ENCODE assay signal across 17 mouse cellular contexts in genomic region chr5:27155671-27156070, GRCm38 (mm10).
DNase-seq lines count a peak whose midpoint lies in the region; TF ChIP-seq lines count a peak whose summit lies in the region.
"Had no signal": no experiment of that assay in that cellular context is flagged by ENCODE, and none has a peak within 500 bp of the region (broad histone marks: within the 10 kb centered on the region; RNA-seq: fewer than 3 reads in every experiment).

No protein-coding gene starts in this region.

- no peak for TF ChIP-seq POLR2A in cerebellum, adult 2 months (IDR thresholded peaks at IDR 0.05; ENCODE audit: borderline replicate concordance, insufficient read depth, low read length)
- TF ChIP-seq POLR2A in kidney, adult 2 months (IDR thresholded peaks at IDR 0.05; ENCODE audit: low read depth, low read length) = no peak

- H3K4me1 ChIP-seq in cerebellum, adult 2 months (ENCODE audit: control insufficient read depth, insufficient read depth, low read length) = peaks cover 40% of the 10 kb centered on the region
- H3K4me1 ChIP-seq in kidney, adult 2 months (ENCODE audit: control insufficient read depth, insufficient read depth, low read length) = no peaks in the 10 kb centered on the region
- H3K4me1 ChIP-seq: forebrain, embryonic 13.5 days; heart, embryonic 10.5 days; hindbrain, embryonic 12.5 days had no signal

- no peak for TF ChIP-seq CTCF in cerebellum, adult 2 months (IDR thresholded peaks at IDR 0.05; ENCODE audit: borderline replicate concordance, insufficient read depth, low read depth, low read length)
- no peak for TF ChIP-seq CTCF in kidney, adult 2 months (conservative IDR thresholded peaks at IDR 0.05; ENCODE audit: insufficient read depth, insufficient read length, low read depth, low read length)

- 30% methylated on average over 3 of the region's 3 CpGs for WGBS in cerebellum, adult 2 months
- 75% methylated on average over 3 of the region's 3 CpGs for WGBS in kidney, adult 2 months

- H3K4me3 ChIP-seq in cerebellum, adult 2 months (replicated peaks; ENCODE audit: insufficient read depth, low read depth, low read length) = no peak overlapping the region
- no peak overlapping the region for H3K4me3 ChIP-seq in kidney, adult 2 months (ENCODE audit: insufficient read depth, low read depth, low read length)
- H3K4me3 ChIP-seq: embryonic facial prominence, embryonic 10.5 days; forebrain, embryonic 13.5 days; gastrocnemius, adult 2 months; heart, embryonic 10.5 days; hindbrain, embryonic 12.5 days had no signal

- no peak overlapping the region for H3K27ac ChIP-seq in cerebellum, adult 2 months (ENCODE audit: insufficient read depth, low read length)
- no peak overlapping the region for H3K27ac ChIP-seq in kidney, adult 2 months (ENCODE audit: insufficient read depth, low read depth, low read length)
- H3K27ac ChIP-seq: embryonic facial prominence, embryonic 10.5 days; forebrain, embryonic 13.5 days; gastrocnemius, adult 2 months; heart, embryonic 10.5 days; hindbrain, embryonic 12.5 days had no signal

- DNase-seq in cerebellum, adult 2 months = peak; percentile 30 to 50
- DNase-seq in cerebellum, postnatal 4 days (ENCODE audit: low spot score in 2 of 2) = no peak
- peak; percentile 1 for DNase-seq in kidney, adult 2 months
- DNase-seq in kidney, postnatal 4 days = no peak
- DNase-seq in brain, adult 2 months (ENCODE audit: low read depth, low spot score) = peak; percentile 69
- no peak for DNase-seq in layer of hippocampus, adult 18-20 months (ENCODE audit: low spot score in 2 of 2)
- DNase-seq: adrenal gland, adult 8-10 months; adrenal gland, postnatal 36 days; forebrain, postnatal 0 days; gastrocnemius, adult 2 months; gastrocnemius, postnatal 25 days; heart, postnatal 10 days; heart, postnatal 4 days had no signal

- no peaks in the 10 kb centered on the region for H3K36me3 ChIP-seq in kidney, adult 2 months (ENCODE audit: control insufficient read depth, insufficient read depth, low read length)
- H3K36me3 ChIP-seq: embryonic facial prominence, embryonic 10.5 days; heart, embryonic 10.5 days; hindbrain, embryonic 12.5 days had no signal

- H3K27me3 ChIP-seq in cerebellum, adult 2 months (ENCODE audit: control insufficient read depth, insufficient read depth, low read length) = no peaks in the 10 kb centered on the region
- no peaks in the 10 kb centered on the region for H3K27me3 ChIP-seq in kidney, adult 2 months (replicated peaks; ENCODE audit: control insufficient read depth, insufficient read depth, low read length)
- H3K27me3 ChIP-seq: forebrain, embryonic 13.5 days; hindbrain, embryonic 12.5 days had no signal

Comparison
In these comparisons a context has a peak if more than half of its experiments do, and no peak if none do; other contexts are left out.
1. DNase-seq: peak in cerebellum, adult 2 months (2 of 2), kidney, adult 2 months (single experiment) and brain, adult 2 months (single experiment); none in cerebellum, postnatal 4 days (0 of 2), kidney, postnatal 4 days (0 of 2) and layer of hippocampus, adult 18-20 months (0 of 2).